Mouse (Mus musculus) C2C12 (cell line): ENCODE results near the gene Smyd1. TPM values are rescaled to one million over a fixed set of nuclear protein-coding genes. Genes with fewer than 3 reads are reported as not detected.

Source experiments
- H3K27me3 ChIP-seq: one replicate; pipeline ENCODE4 v1.6.1; 2011; ENCODE audit not compliant: control insufficient read depth, insufficient read depth, insufficient read length
- H3K36me3 ChIP-seq: one replicate; pipeline ENCODE4 v1.6.1; 2011; ENCODE audit not compliant: control insufficient read depth, insufficient read depth
- H3K4me3 ChIP-seq: one replicate; pipeline ENCODE4 v1.5.1; 2011; ENCODE audit warnings: mild to moderate bottlenecking, control low read depth; ENCODE audit not compliant: poor library complexity, insufficient read depth, severe bottlenecking
- H3K79me2 ChIP-seq: one replicate; pipeline ENCODE4 v1.6.1; 2011; ENCODE audit not compliant: control insufficient read depth, insufficient read depth
- H3K79me3 ChIP-seq: one replicate; pipeline ENCODE4 v1.6.1; 2011; ENCODE audit warnings: low read depth, control low read depth
- H3ac ChIP-seq: one replicate; pipeline ENCODE3; 2011; ENCODE audit warnings: low read depth; ENCODE audit not compliant: control insufficient read depth, insufficient read length
- CEBPB ChIP-seq: IDR thresholded peaks from one replicate; pipeline ENCODE4 v1.6.1; 2011; ENCODE audit warnings: low read depth, mild to moderate bottlenecking, control low read depth, moderate library complexity
- CTCF ChIP-seq: IDR thresholded peaks from one replicate; pipeline ENCODE4 v1.5.1; 2011; ENCODE audit not compliant: control insufficient read depth, insufficient read depth, insufficient read length
- FOSL1 ChIP-seq: IDR thresholded peaks from one replicate; pipeline ENCODE4 v1.8.0; 2011; ENCODE audit warnings: mild to moderate bottlenecking, low read length; ENCODE audit not compliant: poor library complexity, insufficient read depth, severe bottlenecking
- MAX ChIP-seq: IDR thresholded peaks from one replicate; pipeline ENCODE4 v1.6.1; 2011; ENCODE audit warnings: mild to moderate bottlenecking, control low read depth
- MYOD1 ChIP-seq: IDR thresholded peaks from one replicate; pipeline ENCODE4 v1.6.1; 2011; ENCODE audit warnings: low read depth; ENCODE audit not compliant: control insufficient read depth, insufficient read length
- MYOG ChIP-seq: IDR thresholded peaks from one replicate; pipeline ENCODE4 v1.6.1; 2011; ENCODE audit not compliant: control insufficient read depth, insufficient read length; ENCODE audit errors: extremely low read depth
- USF1 ChIP-seq: IDR thresholded peaks from one replicate; pipeline ENCODE4 v1.6.1; 2011; ENCODE audit warnings: low read depth, mild to moderate bottlenecking, control low read depth, moderate library complexity
- polyA plus RNA-seq: library from polyadenylated mRNA; unstranded; fragments of >200 nt; fragmentation: generic; extraction: Trizol; gene quantifications from one replicate; pipeline ENCODE4 v1.2.1, GENCODE M21; 2012; ENCODE audit warnings: missing spikeins

The Smyd1 gene
- polyA plus RNA-seq, 1 experiment, result 7.1 TPM

DNA sequence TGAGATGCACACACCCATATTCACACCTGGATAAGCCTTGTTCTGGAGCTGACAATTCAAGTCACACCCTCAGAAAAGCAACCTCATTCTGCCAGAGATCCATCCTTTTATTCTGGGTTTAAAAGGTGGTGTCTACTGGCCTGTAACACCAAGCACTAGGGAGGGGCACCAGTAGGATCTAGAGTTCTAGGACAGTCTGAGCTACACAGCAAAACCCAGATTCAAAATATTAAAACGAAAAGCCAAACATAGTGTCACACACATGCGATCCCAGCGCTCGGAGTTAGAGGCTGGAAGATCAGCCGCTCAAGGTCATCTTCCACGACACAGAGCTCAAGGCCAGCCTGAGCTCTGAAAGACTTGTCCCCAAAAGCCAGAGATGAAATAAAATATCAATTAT, 67.6 kb downstream of the Smyd1 start:
- no peak overlapping the region for H3K4me3 ChIP-seq
- no peaks in the 10 kb centered on the region for H3K79me3 ChIP-seq
- H3K36me3 ChIP-seq, result no peaks in the 10 kb centered on the region
- no peak overlapping the region for H3ac ChIP-seq
- TF ChIP-seq MYOG, result no peak
- no peak for TF ChIP-seq USF1
- TF ChIP-seq MAX, result no peak
- no peak for TF ChIP-seq FOSL1
- TF ChIP-seq MYOD1, result no peak
- no peak for TF ChIP-seq CTCF
- TF ChIP-seq CEBPB, result no peak
- H3K27me3 ChIP-seq, result no peaks in the 10 kb centered on the region
- no peaks in the 10 kb centered on the region for H3K79me2 ChIP-seq

DNA sequence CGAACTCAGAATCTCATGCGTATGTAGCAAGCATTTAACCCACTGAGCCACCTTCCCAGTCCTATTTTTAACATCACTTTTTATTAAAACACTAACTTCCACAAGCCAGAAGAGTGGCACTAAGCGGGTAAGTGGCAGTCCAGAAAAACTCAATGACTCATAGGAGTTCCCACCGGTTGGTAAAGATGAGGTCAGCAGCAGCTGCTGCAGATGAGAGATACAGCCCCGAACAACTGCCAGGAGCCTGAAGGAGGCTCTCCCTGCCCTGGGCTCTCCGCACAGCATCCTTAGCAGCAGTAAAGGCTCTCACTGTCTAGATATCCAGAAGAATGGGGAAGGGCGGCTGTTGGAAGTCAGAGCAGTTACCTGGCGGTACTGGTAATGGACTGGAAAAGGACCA, 71.1 kb downstream of the Smyd1 start:
- TF ChIP-seq MYOD1 (peak; percentile 93), CTCF (no peak)
- H3K4me3 ChIP-seq, result no peak overlapping the region
- no peaks in the 10 kb centered on the region for H3K27me3 ChIP-seq
- no peaks in the 10 kb centered on the region for H3K79me2 ChIP-seq
- H3ac ChIP-seq, result no peak overlapping the region
- H3K36me3 ChIP-seq, result no peaks in the 10 kb centered on the region
- H3K79me3 ChIP-seq, result no peaks in the 10 kb centered on the region

DNA sequence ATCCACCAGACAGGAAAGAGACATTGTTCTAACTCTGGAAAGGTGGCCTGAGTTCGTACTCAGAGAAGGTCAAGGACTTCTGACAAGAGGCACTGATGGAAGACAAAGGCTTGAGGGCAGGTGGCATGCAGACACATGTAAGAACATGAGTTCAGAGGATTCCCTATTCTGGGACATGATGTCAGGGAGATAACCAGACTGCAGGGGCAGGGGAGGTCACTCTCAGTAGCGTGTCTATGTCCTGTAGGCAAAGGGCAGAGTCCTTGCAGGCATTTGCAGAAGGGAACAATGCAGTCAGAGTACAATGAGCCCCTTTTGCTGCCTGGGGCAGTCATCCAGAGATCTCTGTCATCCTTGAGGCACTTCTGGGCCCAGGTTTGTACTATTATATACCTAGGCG, 72.4 kb downstream of the Smyd1 start:
- H3ac ChIP-seq, result no peak overlapping the region
- H3K36me3 ChIP-seq, result no peaks in the 10 kb centered on the region
- no peak overlapping the region for H3K4me3 ChIP-seq
- no peaks in the 10 kb centered on the region for H3K79me2 ChIP-seq
- H3K27me3 ChIP-seq, result no peaks in the 10 kb centered on the region
- no peak for TF ChIP-seq MYOD1
- TF ChIP-seq MAX, result no peak
- no peak for TF ChIP-seq MYOG
- no peak for TF ChIP-seq CTCF
- TF ChIP-seq FOSL1, result no peak
- TF ChIP-seq USF1, result no peak
- no peaks in the 10 kb centered on the region for H3K79me3 ChIP-seq

DNA sequence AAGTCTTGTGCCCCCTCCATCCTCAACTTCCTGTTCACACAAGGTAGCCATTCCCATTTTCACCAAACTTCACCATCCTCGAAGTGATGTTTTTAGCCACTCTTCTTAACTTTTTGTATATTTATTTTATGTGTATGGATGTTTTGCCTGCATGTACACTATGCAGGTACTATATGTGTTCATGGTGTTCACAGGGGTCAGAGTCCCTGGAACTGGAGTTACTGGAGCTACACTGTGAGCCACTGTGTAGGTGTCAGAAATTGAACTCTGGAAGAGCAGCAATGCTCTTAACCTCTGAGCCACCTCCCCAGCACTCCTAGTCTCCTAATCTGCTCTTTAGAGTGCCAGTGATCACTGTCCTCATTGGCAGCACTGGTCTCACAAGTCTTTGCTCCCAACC, 73.6 kb downstream of the Smyd1 start:
- Histone ChIP-seq H3K27me3 (no peaks in the 10 kb centered on the region), H3K79me3 (no peaks in the 10 kb centered on the region), H3K4me3 (no peak overlapping the region), H3K36me3 (no peaks in the 10 kb centered on the region), H3ac (no peak overlapping the region), H3K79me2 (no peaks in the 10 kb centered on the region)
- TF ChIP-seq MYOG (no peak), CEBPB (no peak), MAX (no peak)

DNA sequence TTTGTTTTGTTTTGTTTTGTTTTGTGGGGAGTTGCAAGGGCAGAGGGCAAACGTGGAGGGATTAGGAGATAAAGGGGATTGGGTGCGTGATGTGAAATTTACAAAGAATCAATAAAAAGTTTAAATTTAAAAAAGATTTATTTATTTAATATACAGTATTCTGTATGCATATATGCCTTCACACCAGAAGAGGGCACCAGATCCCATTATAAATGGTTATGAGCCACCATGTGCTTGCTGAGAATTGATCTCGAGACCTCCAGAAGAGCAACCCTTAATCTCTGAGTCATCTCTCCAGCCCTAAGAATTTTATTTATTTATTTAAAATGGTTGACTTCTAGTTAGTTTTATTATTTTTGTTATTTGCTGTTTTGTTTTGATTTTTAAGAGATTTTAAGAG, 78.8 kb downstream of the Smyd1 start:
- no peaks in the 10 kb centered on the region for H3K79me3 ChIP-seq
- no peak overlapping the region for H3K4me3 ChIP-seq
- H3ac ChIP-seq, result no peak overlapping the region
- H3K27me3 ChIP-seq, result no peaks in the 10 kb centered on the region
- TF ChIP-seq MYOG (no peak), USF1 (no peak), MYOD1 (no peak), MAX (no peak), CTCF (no peak), FOSL1 (no peak), CEBPB (no peak)
- no peaks in the 10 kb centered on the region for H3K36me3 ChIP-seq
- no peaks in the 10 kb centered on the region for H3K79me2 ChIP-seq

DNA sequence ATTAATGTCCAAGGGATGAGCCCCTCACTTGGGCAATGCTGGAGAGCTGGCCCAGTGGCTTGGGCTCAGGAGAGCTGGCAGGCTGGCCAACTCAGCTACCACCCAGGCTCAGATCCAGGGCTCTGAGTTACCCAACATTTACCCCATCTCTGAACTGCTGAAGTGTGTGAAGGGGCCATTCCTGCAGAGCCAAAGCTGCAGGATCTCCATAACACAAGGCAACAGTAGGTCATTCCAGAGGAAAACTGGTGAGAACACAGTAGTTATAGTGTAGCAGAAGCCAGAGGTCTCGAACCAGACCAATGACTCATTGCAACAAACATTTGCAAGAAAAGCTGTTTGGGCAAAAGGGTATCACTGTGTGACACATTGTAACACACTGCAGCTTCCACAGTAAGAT, 79.2 kb downstream of the Smyd1 start:
- Histone ChIP-seq H3K79me2 (no peaks in the 10 kb centered on the region), H3K79me3 (no peaks in the 10 kb centered on the region), H3K4me3 (no peak overlapping the region), H3ac (no peak overlapping the region), H3K27me3 (no peaks in the 10 kb centered on the region), H3K36me3 (no peaks in the 10 kb centered on the region)
- TF ChIP-seq FOSL1, result no peak
